Mouse (Mus musculus): ENCODE measurements around the gene Bcar1.
A peak's percentile ranks its signal among the peaks of the same experiment; 100 is the strongest.

Bcar1 gene

DNA sequence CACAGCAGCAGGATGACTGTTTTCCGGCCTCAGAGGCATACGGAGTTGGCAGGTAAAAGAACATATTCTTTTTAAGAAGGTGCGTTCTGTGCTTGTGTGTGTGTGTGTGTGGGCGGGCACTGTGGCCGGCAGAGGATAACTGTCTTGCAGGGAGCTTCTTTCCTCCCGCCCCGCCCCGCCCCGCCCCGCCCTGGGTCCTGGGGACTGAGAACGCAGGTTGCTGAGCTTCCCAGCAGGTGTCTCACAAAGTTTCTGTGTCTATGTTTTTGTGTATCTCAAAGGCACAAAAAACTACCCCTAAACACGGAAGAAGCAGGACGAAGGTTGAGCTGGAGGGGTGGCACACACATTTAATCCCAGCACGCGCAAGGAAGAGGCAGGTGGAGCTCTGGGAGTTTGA, 25.7 kb upstream of the Bcar1 start:
- no peak for DNase-seq

DNA sequence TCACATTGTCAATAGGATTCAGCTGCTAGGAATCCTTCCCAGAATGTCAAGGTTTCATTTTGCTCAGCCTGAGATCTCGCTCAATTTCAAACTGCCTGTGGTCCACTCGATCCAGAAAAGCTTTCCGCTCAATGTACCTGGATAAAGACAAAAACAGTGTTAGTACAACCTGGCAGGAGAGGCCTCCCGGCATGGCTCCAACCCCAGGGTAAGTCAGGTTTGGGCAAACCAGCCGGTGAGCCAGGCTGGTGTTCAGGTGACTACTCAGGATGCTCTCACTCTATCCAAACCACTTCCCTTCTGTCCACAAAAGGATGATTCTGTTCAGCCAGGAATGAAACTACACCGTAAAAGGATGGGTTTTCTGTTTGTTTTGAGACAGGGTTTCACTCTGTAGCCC, 25.0 kb upstream of the Bcar1 start:
- DNase-seq = no peak

DNA sequence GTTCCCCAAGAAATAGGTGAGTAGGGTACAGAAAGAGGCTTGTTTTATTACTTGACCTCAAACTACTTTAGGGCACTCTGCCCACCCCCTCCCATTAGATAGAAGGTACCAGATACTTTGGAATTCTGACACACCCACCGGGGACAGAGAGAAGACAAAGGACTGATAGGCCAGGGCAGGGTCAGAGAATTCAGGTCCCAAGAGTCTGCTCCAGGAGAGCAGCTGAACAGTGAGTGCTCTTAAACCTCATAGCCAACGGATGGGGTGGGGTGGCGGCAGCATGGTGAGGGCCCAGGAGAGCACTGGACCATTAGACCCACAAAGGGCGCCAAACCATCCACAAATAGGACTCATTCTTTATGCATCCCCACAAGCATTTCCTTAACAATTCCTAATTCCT, 22.0 kb upstream of the Bcar1 start:
- no peak for DNase-seq

DNA sequence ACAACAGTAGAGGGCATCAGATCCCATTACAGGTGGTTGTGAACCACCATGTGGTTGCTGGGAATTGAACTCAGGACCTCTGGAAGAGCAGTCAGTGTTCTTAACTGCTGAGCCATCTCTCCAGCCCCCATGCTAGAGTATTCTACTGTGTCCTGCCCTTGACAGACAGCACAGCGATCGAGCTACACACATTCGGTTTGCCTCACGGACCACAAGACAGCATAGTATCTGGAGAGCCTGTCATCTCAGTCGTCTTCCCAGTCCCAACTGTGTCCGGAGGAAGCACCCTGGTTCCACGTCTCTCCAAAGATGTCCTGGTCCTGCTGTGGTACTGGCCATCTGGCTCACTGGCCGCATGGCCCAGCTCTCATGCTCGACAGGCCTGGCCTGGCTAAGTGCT, 21.5 kb upstream of the Bcar1 start:
- DNase-seq = no peak

DNA sequence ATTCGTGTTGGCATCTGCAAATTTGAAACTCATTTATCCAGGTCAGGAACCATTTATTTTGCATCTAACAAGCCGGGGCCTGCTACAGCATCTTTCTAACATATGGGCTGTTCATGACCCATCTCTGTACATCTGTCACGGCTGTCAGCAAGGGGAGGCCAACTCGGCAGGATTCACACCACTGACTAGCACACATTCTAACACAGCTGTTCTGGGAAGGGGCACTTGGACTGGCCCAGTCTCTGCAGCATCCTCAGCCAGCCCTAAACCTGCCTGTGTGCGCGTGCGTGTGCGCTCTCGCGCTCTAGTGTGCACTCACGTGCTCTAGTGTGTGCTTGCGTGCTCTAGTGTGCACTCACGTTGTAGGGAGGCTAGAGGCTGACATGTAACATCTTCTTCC, 17.1 kb upstream of the Bcar1 start:
- DNase-seq = no peak

DNA sequence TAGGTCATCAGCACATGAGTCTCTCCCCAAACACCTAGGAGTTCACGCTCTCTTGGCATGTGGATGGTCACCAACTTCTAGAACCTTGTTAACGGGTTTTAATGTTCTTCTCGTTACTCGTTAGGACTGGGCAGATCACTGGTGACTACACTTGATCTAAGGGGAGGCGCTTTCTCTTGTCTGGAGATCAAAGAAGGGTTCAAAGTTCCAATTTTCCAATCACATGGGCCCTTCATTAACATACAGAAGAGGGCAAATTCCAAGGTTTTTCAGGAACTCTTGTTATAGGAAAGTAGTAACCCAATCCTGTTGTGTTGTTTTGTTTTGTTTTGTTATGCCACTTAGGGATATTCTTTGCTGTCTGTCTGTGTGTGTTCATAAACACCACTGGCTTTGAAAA, 15.2 kb upstream of the Bcar1 start:
- DNase-seq = no peak

DNA sequence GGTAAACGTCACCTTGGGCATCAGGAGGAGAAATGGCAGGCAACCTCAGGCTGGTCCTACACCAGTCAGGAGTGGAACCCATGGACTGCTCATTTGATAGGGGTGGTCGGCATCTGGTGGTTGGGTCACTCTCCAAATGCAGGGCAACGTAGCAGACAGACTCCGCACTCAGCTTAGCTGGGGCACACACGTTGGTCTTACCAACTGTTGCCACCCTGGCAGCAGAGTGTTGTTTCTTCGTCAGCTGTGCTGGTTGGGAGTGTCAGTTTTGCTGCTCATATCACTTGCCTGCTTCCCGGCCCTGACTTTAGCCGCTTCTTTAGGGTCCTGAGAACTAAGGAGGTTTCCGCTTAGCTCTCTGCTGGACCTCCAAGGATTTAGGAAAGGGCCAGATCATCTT, 14.0 kb upstream of the Bcar1 start:
- no peak for DNase-seq

DNA sequence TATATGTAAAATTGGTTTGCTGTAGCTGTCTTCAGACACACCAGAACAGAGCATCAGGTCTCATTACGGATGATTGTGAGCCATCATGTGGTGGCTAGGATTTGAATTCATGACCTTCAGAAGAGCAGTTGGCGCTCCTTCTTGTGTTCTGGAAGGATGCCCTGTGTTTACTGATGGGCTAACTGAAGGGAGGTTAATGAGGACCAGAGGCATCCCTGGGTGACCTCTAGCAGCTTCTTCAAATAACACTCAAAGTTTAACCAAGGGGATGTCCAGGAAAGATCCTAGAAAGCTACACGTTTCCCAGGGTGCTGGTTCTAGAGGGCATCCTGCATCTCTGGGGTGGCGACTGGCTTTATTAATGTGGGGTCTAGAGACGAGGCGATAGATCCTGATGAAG, 11.1 kb upstream of the Bcar1 start:
- DNase-seq = no peak

DNA sequence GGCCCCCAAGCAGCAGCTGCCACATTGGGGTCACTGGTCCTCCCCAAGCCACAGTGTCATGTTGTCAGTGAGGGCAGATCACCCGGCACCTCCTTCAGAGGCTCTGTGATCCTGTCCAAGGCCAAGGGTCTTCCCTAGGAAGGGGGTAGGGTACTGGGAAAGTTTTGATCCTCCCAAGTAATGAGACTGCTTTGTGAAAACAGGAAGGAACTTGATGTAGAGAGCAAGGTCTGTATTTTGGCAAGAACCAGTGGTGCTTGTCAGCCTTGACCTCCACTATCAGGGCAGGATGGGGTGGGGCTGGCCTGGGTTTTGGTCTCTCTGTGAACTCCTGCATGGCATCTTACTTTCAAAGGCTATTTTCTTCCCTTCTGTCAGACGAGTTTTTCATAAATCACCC, 10.5 kb upstream of the Bcar1 start:
- DNase-seq = peak; percentile 65

DNA sequence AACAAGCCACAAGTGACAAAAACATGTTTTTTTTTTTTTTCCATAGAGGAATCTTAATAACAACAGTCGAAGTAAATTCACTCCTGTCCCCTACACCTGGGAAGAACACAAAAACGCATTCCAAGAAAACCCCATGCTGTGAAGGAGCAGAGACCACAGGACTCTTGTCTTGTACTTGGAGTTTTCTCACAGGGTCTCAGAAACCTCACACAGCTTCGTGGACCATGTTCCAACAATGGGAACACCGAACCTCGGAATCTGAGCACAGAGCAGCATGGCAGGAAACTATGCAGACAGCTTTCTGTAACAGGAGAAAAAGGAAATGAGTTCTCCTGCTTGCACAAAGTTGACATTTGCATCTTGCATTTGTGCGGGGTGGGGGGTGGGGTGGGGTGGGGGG, 5.2 kb upstream of the Bcar1 start:
- DNase-seq = no peak

DNA sequence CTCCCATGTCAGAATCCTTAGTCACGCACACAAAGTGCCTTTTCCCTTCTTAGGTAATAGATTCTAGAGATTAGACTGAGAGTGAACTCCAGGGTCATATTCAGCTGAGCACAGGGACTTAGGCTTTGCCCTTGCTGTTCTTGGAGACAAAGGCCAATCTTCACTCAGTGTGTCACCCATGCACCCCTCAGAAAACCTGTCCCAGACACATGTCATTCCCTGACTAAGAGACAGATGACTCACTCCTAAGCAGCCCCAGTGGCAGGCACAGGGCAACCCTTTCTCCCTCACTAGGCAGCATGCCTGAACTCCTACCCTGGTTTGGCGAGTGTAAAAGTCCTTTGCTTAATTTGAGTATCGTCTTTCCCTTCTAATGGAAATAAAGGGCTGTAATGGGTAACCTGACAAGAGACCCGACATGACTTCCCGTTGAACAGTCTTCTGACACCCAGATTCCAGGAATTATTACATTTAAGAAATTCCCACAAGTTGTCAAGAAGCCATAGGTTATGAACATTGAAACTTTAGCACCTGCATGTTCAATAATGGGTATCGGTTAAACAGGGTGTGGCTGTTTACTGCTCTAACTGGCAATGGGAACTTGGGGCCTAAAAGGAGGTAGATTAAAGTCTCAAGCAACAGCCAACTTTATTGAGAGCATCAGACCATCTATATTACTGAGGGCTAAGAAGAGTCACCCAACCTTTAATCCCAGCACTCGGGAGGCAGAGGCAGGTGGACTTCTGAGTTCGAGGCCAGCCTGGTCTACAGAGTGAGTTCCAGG, 4.4 kb upstream of the Bcar1 start:
- no peak for DNase-seq

DNA sequence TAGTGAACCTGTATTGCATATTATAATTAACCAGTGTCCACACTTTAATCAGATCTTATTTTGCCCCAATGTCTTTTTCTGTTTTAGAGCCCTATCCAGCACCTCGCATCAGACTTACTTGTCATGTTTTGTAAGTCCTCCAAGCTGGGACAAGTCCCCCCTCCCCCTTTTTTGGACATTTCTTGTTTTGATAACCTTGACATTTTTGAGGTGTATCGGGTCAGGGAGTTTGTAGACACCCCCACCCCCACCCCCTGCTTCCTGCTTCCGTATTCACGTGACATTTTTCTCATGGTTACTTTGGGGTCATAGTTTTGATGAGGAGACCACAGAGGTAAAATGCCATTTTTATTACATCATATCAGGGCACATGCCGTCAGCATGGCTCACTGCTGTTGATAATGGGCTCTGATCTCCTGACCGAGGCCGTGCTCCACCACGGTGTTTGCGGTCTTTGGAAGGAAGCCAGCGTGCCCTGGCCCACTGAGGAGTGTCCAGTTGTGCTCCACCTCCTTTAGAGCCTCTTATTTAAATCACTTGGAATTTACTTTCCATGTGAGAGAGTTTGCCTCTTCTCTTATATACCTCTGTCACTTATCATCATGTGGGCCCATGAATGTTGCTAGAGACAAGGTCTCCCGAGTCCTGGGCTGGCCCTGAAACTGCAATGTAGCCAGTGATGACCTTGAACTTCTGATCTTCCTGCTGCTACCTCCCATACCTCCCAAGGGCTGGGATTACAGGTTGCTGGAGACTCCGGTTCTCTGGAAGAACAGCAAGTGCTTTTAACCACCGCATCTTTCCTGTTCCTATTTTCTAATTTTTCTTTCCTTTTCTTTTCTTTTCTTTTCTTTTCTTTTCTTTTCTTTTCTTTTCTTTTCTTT, 3.2 kb upstream of the Bcar1 start:
- DNase-seq = peak; percentile 63

DNA sequence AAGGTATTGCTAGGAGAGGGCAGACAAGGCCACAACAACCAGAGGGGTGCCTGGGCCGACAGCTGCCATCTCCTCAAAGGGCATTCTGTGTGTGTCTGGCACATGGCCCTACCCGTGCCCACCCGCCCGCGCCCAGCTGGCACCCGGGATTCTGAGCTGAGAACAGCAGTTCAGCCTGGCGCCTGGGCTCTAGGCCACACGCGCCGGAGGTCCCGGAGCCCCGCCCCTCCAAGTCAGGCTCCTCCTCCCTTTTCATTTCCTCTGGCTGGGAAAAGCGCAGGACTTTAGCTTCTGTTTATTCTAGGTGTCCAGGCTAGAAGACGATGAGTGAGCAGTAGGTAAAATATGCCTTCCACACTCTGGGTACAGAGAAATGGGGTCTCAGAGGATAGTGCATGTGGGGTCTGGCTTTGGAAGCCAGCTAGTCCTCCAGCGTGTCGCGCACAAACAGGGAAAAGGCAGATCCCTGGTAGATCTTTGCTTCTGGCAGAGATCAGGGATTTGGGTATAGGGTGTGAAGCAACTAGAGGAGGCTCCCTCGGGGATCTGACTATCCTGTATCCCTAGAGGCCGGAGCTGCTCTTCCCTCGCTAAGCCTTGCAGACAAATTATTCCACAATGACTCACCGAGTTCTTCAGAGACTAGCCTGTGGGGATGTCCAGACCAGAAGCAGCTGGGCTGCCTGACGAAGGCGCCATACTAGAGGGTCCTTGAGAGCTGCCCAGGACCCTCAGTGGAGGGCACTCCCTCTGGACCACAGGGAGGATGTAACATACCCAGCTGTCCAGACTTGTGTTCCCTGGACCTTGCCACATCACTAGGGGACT, 2.2 kb upstream of the Bcar1 start:
- peak; percentile 92 for DNase-seq

DNA sequence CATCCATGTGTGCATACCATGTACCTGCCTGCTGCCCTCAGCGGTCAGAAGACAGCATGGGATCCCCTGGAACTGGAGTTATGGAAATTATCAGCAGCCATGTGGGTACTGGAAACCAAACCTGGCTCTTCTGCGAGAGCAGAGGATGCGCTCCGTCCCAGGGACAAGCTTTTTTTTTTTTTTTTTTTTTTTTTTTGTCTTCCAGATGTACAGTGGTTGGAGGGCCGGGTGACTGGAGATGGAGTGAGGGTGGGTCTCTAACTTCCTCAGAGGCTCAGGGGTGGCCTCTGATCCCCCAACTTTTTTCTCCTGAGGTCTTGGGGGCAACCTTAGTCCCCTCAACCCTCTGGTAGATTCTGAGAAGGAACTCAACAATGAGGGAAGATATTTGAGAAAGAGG, 1.5 kb upstream of the Bcar1 start:
- DNase-seq = no peak

DNA sequence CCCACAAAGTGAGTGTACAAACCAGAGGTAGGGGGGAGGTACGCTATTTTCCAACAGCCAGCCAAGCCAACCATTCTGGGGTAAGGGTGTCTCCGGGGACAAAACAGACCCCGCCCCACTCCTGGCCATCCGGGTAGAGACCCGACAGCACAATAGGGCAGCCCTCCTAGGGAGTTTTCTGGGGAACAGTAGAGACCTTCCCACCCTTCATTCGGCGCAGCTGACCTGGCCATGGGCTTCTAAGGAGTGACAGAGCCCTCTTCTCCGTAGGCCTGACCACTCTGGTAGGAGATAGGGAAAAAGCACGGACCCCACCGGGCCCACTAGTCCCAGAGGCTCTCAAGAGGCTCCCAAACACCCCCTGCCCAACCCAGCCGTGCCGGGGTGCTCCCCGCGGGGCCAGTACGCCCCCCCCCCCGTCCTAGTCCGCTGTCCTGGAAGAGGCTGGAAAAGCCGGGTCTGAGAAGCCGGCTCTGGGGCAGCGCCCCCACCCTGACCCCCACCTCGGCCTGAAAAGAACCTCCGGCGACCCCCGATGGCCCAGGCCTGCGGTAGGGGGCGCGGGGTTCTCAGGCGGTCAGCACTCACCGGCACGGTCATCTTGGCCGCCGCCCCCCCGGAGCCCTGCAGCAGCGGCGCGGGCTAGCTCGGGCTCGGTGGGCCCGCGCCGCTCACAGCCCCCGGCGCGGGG, 363 bp downstream of the Bcar1 start:
- peak; percentile 61 for DNase-seq

DNA sequence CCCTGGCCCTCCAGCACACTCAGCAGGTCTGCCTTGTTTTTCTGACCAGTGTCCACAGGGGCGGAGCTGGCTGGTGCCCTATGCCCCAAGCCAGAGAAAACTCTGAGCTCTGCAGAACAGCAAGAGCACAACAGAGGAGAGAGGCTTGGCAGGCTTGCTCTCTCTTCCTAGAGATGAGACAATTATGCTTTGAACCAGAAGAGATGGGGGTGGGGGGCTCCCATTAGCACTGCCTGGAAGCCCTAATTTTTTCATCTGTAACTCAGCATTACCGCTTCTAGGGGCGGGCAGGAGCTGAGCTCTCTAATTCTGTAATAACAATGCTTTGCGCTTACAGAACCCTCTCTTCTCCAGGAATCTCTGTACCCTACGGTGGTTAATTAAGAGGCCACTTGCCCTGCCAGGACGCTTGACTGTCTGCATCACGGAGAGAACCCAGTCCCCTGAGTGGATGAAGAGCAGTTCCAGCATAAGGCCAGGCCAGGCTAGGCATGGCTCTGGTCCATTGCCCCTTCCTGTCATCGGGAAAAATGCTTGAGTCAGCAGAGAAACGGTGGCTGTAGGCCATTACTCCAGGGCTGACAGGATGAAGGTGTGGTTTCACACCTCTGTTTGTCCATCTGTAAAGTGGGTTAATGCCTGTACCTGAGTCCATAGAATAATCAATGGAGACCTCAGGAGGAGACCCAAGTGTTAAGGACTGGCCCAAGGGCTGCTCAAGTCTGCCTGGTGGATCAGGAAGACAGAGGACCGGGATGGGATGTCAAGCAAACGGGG, 1.2 kb downstream of the Bcar1 start:
- DNase-seq = peak; percentile 79

DNA sequence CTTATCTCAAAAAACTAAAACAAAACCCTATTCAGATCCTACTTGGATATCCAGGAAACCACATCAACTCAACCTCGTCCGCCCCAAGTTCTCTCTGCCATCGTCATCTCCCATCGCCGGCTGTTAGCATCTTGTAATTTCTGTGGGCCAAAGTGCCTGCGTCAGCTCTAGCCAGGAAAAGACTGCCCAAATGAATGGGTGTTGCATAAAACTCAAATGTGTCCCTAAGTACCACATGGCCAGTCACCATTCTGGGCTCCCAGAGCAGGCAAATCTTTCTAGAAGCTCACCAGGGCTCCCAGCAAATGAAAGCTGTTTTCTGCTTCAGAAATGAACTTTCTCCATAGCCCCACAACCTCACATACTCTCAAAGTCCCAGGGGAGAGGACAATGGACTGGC, 2.1 kb downstream of the Bcar1 start:
- DNase-seq = peak; percentile 43

DNA sequence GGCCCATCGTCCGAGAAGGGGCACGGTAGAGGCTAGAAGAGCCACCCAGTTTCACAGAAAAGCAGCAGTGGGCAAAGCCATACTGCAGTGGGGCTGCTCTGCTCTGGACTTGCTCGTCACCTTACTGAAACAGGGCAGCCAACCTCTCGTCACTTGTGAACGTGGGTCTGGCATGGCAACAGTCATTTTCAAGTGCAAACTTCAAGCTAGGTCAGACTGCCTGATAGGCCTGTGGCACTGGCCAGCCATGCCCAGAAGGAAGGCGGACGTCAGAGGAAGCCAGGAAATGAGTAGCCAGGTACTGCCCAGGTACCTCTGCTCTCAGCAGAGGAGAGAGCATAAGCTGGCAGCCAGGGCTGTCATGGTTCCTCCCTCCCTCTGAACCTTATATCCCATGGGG, 2.6 kb downstream of the Bcar1 start:
- peak; percentile 42 for DNase-seq

DNA sequence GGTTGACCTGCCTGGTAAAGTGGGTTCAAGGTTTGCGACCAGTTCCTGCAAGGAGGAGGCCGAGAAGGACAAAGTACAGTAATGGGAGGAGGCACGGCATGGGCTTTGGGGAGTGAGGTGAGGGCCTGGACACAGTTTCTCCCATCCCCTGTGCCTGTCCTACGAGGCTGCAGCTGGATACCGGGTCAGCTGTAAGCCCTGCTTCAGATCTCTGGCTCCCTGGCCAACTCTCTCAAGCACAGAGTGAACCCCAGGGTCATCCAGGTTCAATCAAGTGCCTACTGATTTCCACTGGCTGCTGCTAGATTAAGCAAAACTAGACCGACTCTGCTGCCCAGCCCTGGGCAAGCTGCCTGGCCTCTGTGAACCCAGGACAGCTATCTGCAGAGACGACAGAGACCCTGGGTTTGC, 3.3 kb downstream of the Bcar1 start:
- DNase-seq = peak; percentile 61

DNA sequence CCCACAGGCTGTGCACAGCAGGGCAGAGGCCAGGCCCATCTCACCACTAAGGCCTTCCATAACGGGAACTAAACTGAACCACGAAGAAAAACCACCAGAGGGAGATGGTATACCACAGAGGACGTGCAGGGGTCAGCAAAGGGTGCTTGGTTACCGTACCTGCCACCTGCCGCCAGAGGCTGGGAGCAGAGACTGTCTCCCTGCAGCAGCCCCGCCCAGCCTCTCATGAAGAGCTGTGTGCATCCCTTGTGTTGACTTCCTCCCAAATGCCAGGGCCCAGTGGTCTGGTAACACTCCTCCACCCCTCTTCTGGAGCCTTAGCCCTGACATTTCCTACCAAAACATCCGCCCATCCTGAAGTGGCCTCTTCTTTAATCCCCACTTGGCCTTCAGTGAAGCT, 4.0 kb downstream of the Bcar1 start:
- peak; percentile 41 for DNase-seq

DNA sequence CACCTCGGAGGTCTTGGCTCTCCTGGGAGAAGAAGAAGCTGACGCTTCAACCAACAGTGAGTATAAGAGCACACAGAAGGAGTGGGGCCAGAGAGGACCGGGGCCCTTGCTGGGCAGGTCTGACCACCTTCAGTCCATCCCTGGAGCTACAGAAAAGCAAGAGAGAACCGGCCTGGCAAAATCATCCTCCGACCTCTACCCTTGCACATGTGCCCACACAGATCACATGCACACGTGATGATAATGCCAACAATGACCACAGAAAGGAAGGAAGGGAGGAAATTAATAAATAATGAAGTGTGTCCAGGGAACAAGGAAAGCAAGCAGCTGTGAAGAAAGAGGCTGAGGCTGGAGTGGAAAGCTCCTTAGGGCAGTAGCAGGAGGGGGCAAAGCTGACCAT, 4.7 kb downstream of the Bcar1 start:
- peak; percentile 37 for DNase-seq

DNA sequence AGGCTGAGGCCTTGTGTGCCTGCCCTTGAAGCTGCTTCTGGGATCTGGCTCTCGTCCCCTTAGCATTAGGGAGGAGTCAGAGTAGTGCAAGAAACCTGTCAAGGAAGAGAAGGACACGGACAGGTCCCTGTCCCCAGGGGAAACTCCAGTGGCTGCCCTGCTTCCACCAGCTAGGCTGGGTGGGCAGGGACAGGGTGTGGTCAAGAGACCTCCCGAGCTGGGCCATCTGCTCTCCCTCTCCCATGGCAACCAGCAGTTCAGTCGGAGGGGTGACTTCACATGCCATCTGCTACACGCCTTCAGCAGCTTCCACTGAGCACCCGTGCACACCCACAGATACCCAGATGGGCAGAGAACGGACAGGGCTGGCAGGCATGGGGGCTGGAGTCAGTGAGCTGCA, 7.3 kb downstream of the Bcar1 start:
- peak; percentile 19 for DNase-seq

All from kidney, postnatal 10 days (tissue).